Mouse (Mus musculus): Measurements from ENCODE around the gene Cyp24a1. TPM values are rescaled to one million over a fixed set of nuclear protein-coding genes. Genes with fewer than 3 reads are reported as not detected.

The Cyp24a1 gene
- polyA plus RNA-seq, 1 experiment from 2014 or later = not detected

GRCm38 (mm10) chr2:170446843-170447383 lies 50.0 kb downstream of the Cyp24a1 start:
- ATAC-seq (ENCODE audit: insufficient read depth) (no peak), DNase-seq (no peak)
- no peak overlapping the region for H3K9ac ChIP-seq
- no peak overlapping the region for H3K27ac ChIP-seq (ENCODE audit: low read depth)
- no peaks in the 10 kb centered on the region for H3K27me3 ChIP-seq (ENCODE audit: insufficient read depth, low read length)
- no peaks in the 10 kb centered on the region for H3K4me1 ChIP-seq (ENCODE audit: insufficient read depth)
- 60% methylated on average over 5 of the region's 5 CpGs for WGBS
- H3K36me3 ChIP-seq (ENCODE audit: insufficient read depth) = no peaks in the 10 kb centered on the region
- H3K4me2 ChIP-seq = no peak overlapping the region
- no peaks in the 10 kb centered on the region for H3K9me3 ChIP-seq (ENCODE audit: low read depth, low read length)
- H3K4me3 ChIP-seq (ENCODE audit: low read depth, low read length) = no peak overlapping the region
- no peak for TF ChIP-seq CTCF (IDR thresholded peaks at IDR 0.05; ENCODE audit: low read depth)

- Histone ChIP-seq H3K9me3 (ENCODE audit: low read depth, low read length) (no peaks in the 10 kb centered on the region), H3K4me3 (ENCODE audit: low read depth, low read length) (no peak overlapping the region), H3K4me1 (ENCODE audit: insufficient read depth) (no peaks in the 10 kb centered on the region), H3K36me3 (ENCODE audit: insufficient read depth) (no peaks in the 10 kb centered on the region), H3K27me3 (ENCODE audit: insufficient read depth, low read length) (0 out of 2 replicates have a peak, but pooled peaks cover 3% of the 10 kb centered on the region), H3K27ac (ENCODE audit: low read depth) (no peak overlapping the region), H3K9ac (no peak overlapping the region), H3K4me2 (no peak overlapping the region)
- no peak for TF ChIP-seq CTCF (IDR thresholded peaks at IDR 0.05; ENCODE audit: low read depth)
- WGBS = 48% methylated on average over 5 of the region's 5 CpGs
- DNase-seq (peak; percentile 39), ATAC-seq (ENCODE audit: insufficient read depth) (peak; percentile 58; the same call in 1 of the 2 replicates)
Observed at GRCm38 (mm10) chr2:170445861-170446260, 51.1 kb downstream of the Cyp24a1 start.

DNA sequence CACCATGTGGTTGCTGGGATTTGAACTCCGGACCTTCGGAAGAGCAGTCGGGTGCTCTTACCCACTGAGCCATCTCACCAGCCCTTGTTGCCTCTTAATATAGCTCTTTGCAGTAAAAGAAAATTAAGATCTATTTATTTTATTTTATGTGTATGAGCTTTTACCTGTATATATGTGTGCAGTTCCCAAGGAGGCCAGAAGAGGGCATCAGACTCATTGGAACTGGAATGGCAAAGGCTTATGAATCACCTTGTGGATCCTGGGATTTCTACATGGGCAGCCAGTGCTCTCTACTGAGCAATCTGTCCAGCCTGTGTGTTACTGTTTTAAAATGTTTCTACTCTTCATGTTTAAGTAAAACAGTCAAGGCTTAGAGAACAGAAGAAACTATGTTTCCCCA lies 54.4 kb downstream of the Cyp24a1 start:
- H3K36me3 ChIP-seq (ENCODE audit: insufficient read depth) = no peaks in the 10 kb centered on the region
- peak; percentile 51 for TF ChIP-seq CTCF (IDR thresholded peaks at IDR 0.05; ENCODE audit: low read depth)
- H3K27ac ChIP-seq (ENCODE audit: low read depth) = no peak overlapping the region
- no peaks in the 10 kb centered on the region for H3K4me1 ChIP-seq (ENCODE audit: insufficient read depth)
- no peak overlapping the region for H3K4me3 ChIP-seq (ENCODE audit: low read depth, low read length)
- DNase-seq = peak; percentile 62
- no peaks in the 10 kb centered on the region for H3K9me3 ChIP-seq (ENCODE audit: low read depth, low read length)
- H3K9ac ChIP-seq = no peak overlapping the region
- no peak overlapping the region for H3K4me2 ChIP-seq
- peaks cover 3% of the 10 kb centered on the region; the same call in 1 of the 2 replicates for H3K27me3 ChIP-seq (ENCODE audit: insufficient read depth, low read length)
- no peak for ATAC-seq (ENCODE audit: insufficient read depth)
- WGBS = 77% methylated on average over 3 of the region's 3 CpGs

DNA sequence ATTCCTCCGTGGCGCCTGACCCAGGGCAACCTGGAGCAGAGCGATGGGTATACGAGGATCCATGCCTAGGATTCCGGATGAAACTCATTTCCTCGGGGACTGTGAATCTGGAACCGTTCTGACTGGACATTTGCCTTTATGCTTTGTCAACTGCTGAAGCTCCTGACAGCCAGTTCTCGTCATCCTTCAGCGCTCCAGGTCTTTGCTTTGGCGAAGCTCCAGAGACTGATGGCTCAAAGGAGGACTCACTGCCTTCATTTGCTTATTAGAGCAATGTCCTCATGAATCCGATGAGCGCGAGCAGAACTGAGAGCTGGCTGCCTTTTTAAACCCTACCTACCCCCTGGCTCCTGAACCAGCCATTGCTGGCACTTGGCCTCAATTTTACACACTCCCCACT lies 58.2 kb downstream of the Cyp24a1 start:
- Histone ChIP-seq H3K9ac (no peak overlapping the region), H3K9me3 (ENCODE audit: low read depth, low read length) (no peaks in the 10 kb centered on the region), H3K27ac (ENCODE audit: low read depth) (no peak overlapping the region), H3K4me2 (peak overlapping the region; percentile 31), H3K36me3 (ENCODE audit: insufficient read depth) (no peaks in the 10 kb centered on the region), H3K4me1 (ENCODE audit: insufficient read depth) (no peaks in the 10 kb centered on the region), H3K4me3 (ENCODE audit: low read depth, low read length) (no peak overlapping the region), H3K27me3 (ENCODE audit: insufficient read depth, low read length) (peaks cover 3% of the 10 kb centered on the region; the same call in 1 of the 2 replicates)
- TF ChIP-seq CTCF (IDR thresholded peaks at IDR 0.05; ENCODE audit: low read depth) = no peak
- peak; percentile 21; the same call in 1 of the 2 replicates for ATAC-seq (ENCODE audit: insufficient read depth)
- WGBS = 31% methylated on average over 13 of the region's 13 CpGs
- peak; percentile 60 for DNase-seq

GRCm38 (mm10) chr2:170436204-170436603 lies 60.7 kb downstream of the Cyp24a1 start:
- H3K27ac ChIP-seq (ENCODE audit: low read depth) = no peak overlapping the region
- no peak for TF ChIP-seq CTCF (IDR thresholded peaks at IDR 0.05; ENCODE audit: low read depth)
- H3K9ac ChIP-seq = no peak overlapping the region
- no peak overlapping the region for H3K4me3 ChIP-seq (ENCODE audit: low read depth, low read length)
- no peaks in the 10 kb centered on the region for H3K9me3 ChIP-seq (ENCODE audit: low read depth, low read length)
- H3K27me3 ChIP-seq (ENCODE audit: insufficient read depth, low read length) = no peaks in the 10 kb centered on the region; the same call in 1 of the 2 replicates
- H3K36me3 ChIP-seq (ENCODE audit: insufficient read depth) = no peaks in the 10 kb centered on the region
- no peak for DNase-seq
- no peak overlapping the region for H3K4me2 ChIP-seq
- H3K4me1 ChIP-seq (ENCODE audit: insufficient read depth) = no peaks in the 10 kb centered on the region
- 55% methylated on average over 4 of the region's 4 CpGs for WGBS
- no peak for ATAC-seq (ENCODE audit: insufficient read depth)

Other genes starting within 250 kb of the Cyp24a1 start
- gene Bcas1, start 69.3 kb downstream of the Cyp24a1 start, polyA plus RNA-seq (2014; fragmentation: Nextera tagmentation; extraction: Ambion mirVana) = 0.65 and 1.4 TPM in 2 replicates
- 78.5 and 86.2 TPM in 2 replicates for gene Pfdn4, start 717 bp downstream of the Cyp24a1 start, polyA plus RNA-seq (2014; fragmentation: Nextera tagmentation; extraction: Ambion mirVana)
- gene 4930470P17Rik, start 104.9 kb upstream of the Cyp24a1 start, polyA plus RNA-seq (2014; fragmentation: Nextera tagmentation; extraction: Ambion mirVana) = not detected in 2 replicates
- gene Dok5, start 234.7 kb upstream of the Cyp24a1 start, polyA plus RNA-seq (2014; fragmentation: Nextera tagmentation; extraction: Ambion mirVana) = 0.83 and 2.1 TPM in 2 replicates